Mouse (Mus musculus) small intestine, adult 2 months (tissue): ENCODE results near the gene Nav2.

Experiments used
- CTCF ChIP-seq: fragments of 200-500 bp; IDR thresholded peaks from 2 replicates; pipeline ENCODE4 v1.5.1; 2012; ENCODE audit warnings: low read depth, mild to moderate bottlenecking, control low read depth, inconsistent platforms, low read length, moderate library complexity, mixed read lengths; ENCODE audit not compliant: insufficient replicate concordance, insufficient read length; ENCODE audit errors: extremely low read depth
- POLR2A ChIP-seq: fragments of 200-500 bp; IDR thresholded peaks from 2 replicates; pipeline ENCODE4 v1.6.1; 2012; ENCODE audit warnings: low read depth, mild to moderate bottlenecking, control low read depth, inconsistent platforms, low read length, moderate library complexity

GRCm38 (mm10) chr7:49249462-49249861 is 340.9 kb downstream of the Nav2 start:
- TF ChIP-seq CTCF (no peak), POLR2A (no peak)
